Mouse (Mus musculus): ENCODE measurements around the gene Kif13a. TPM values are rescaled to one million over a fixed set of nuclear protein-coding genes. Genes with fewer than 3 reads are reported as not detected.

Gene Kif13a
- total and polyA plus RNA-seq, 3 experiments: 1.2 to 1.7 TPM; not detected in 1

GRCm38 (mm10) chr13:46786064-46786561, 143.6 kb downstream of the Kif13a start (continued):
- TF ChIP-seq NELFE (IDR thresholded peaks at IDR 0.05; ENCODE audit: low read depth, low read length) (peak; percentile 58), GABPA (IDR thresholded peaks at IDR 0.05; ENCODE audit: low read depth, low read length) (no peak), HCFC1 (IDR thresholded peaks at IDR 0.05; ENCODE audit: low read depth, low read length) (no peak), POLR2AphosphoS5 (IDR thresholded peaks at IDR 0.05; ENCODE audit: borderline replicate concordance, low read depth, low read length) (no peak), MYB (IDR thresholded peaks at IDR 0.05; ENCODE audit: low read depth, low read length) (no peak), USF1 (IDR thresholded peaks at IDR 0.05; ENCODE audit: low read depth, low read length) (no peak), GATA1 (IDR thresholded peaks at IDR 0.05; ENCODE audit: low read depth, low read length) (no peak), BHLHE40 (IDR thresholded peaks at IDR 0.05; ENCODE audit: borderline replicate concordance, low read depth, low read length) (no peak), POLR2A (IDR thresholded peaks at IDR 0.05; ENCODE audit: control insufficient read depth in 1 of 2, insufficient read depth in 1 of 2, low read depth in 1 of 2, low read length in 2 of 2, poor library complexity in 1 of 2) (peak in 1 of 2 experiments; percentile 59; a peak in 2 of 4 replicates), ELF1 (IDR thresholded peaks at IDR 0.05; ENCODE audit: low read depth, low read length) (peak; percentile 64), SIN3A (IDR thresholded peaks at IDR 0.05; ENCODE audit: low read length) (no peak), CHD2 (IDR thresholded peaks at IDR 0.05; ENCODE audit: low read length) (no peak), MYC (IDR thresholded peaks at IDR 0.05; ENCODE audit: low read depth, low read length) (no peak), POLR2AphosphoS2 (IDR thresholded peaks at IDR 0.05; ENCODE audit: low read length) (no peak; the same call in 1 of the 2 replicates), MAZ (IDR thresholded peaks at IDR 0.05; ENCODE audit: low read depth, low read length) (no peak)

- Histone ChIP-seq H3K4me1 (ENCODE audit: control insufficient read depth in 1 of 2, insufficient read depth in 2 of 2, low read length in 2 of 2) (peaks cover 0 to 11% of the 10 kb centered on the region in 2 experiments; a peak in 2 of 4 replicates), H3K9ac (ENCODE audit: control insufficient read depth, low read depth, low read length, poor library complexity, severe bottlenecking) (no peak overlapping the region), H3K27ac (ENCODE audit: control insufficient read depth, low read depth, low read length) (no peak overlapping the region), H3K36me3 (ENCODE audit: control insufficient read depth in 1 of 2, insufficient read depth in 2 of 2, low read length in 2 of 2) (peaks cover 0 to 3% of the 10 kb centered on the region in 2 experiments; a peak in 2 of 4 replicates), H3K4me3 (ENCODE audit: control insufficient read depth in 1 of 2, insufficient read depth in 1 of 2, low read depth in 2 of 2, low read length in 2 of 2) (no peak overlapping the region), H3K9me3 (replicated peaks; ENCODE audit: insufficient read depth, low read length) (no peaks in the 10 kb centered on the region), H3K27me3 (ENCODE audit: control insufficient read depth in 1 of 2, insufficient read depth in 2 of 2, low read length in 2 of 2) (no peaks in the 10 kb centered on the region), H3K79me2 (ENCODE audit: control insufficient read depth, insufficient read depth, low read length, poor library complexity) (no peaks in the 10 kb centered on the region)
- no peak for DNase-seq (ENCODE audit: low read depth, low spot score)
- TF ChIP-seq MXI1 (IDR thresholded peaks at IDR 0.05; ENCODE audit: low read depth, low read length) (no peak), MEF2A (IDR thresholded peaks at IDR 0.05; ENCODE audit: extremely low read depth, insufficient replicate concordance, low read depth, low read length, poor library complexity, severe bottlenecking) (no peak), POLR2A (IDR thresholded peaks at IDR 0.05; ENCODE audit: control insufficient read depth in 1 of 2, insufficient read depth in 1 of 2, low read depth in 1 of 2, low read length in 2 of 2, poor library complexity in 1 of 2) (no peak), ZMIZ1 (IDR thresholded peaks at IDR 0.05; ENCODE audit: low read depth, low read length) (no peak)
Measured at GRCm38 (mm10) chr13:46780379-46780778, 149.3 kb downstream of the Kif13a start.

- Histone ChIP-seq H3K27me3 (ENCODE audit: control insufficient read depth in 1 of 2, insufficient read depth in 2 of 2, low read length in 2 of 2) (no peaks in the 10 kb centered on the region), H3K9me3 (replicated peaks; ENCODE audit: insufficient read depth, low read length) (no peaks in the 10 kb centered on the region), H3K9ac (ENCODE audit: control insufficient read depth, low read depth, low read length, poor library complexity, severe bottlenecking) (no peak overlapping the region), H3K4me3 (ENCODE audit: control insufficient read depth in 1 of 2, insufficient read depth in 1 of 2, low read depth in 2 of 2, low read length in 2 of 2) (no peak overlapping the region), H3K36me3 (ENCODE audit: control insufficient read depth in 1 of 2, insufficient read depth in 2 of 2, low read length in 2 of 2) (peaks cover 0 to 3% of the 10 kb centered on the region in 2 experiments; a peak in 2 of 4 replicates), H3K79me2 (ENCODE audit: control insufficient read depth, insufficient read depth, low read length, poor library complexity) (no peaks in the 10 kb centered on the region), H3K27ac (ENCODE audit: control insufficient read depth, low read depth, low read length) (no peak overlapping the region), H3K4me1 (ENCODE audit: control insufficient read depth in 1 of 2, insufficient read depth in 2 of 2, low read length in 2 of 2) (peaks cover 0 to 16% of the 10 kb centered on the region in 2 experiments; a peak in 2 of 4 replicates)
- DNase-seq (ENCODE audit: low read depth, low spot score): no peak
- TF ChIP-seq TBP (IDR thresholded peaks at IDR 0.05; ENCODE audit: low read depth, low read length): no peak
- TF ChIP-seq USF1 (IDR thresholded peaks at IDR 0.05; ENCODE audit: low read depth, low read length): no peak
- TF ChIP-seq MXI1 (IDR thresholded peaks at IDR 0.05; ENCODE audit: low read depth, low read length): no peak
- TF ChIP-seq EP300 (IDR thresholded peaks at IDR 0.05; ENCODE audit: low read depth in 1 of 2, low read length in 2 of 2): no peak
- no peak for TF ChIP-seq KAT2A (conservative IDR thresholded peaks at IDR 0.05; ENCODE audit: low read depth, low read length)
- TF ChIP-seq USF2 (IDR thresholded peaks at IDR 0.05; ENCODE audit: borderline replicate concordance in 1 of 2, insufficient read depth in 1 of 2, low read depth in 1 of 2, low read length in 2 of 2): no peak
- no peak for TF ChIP-seq MAZ (IDR thresholded peaks at IDR 0.05; ENCODE audit: low read depth, low read length)
- TF ChIP-seq CTCF (IDR thresholded peaks at IDR 0.05 in 2 of 3, conservative IDR thresholded peaks at IDR 0.05 in 1 of 3; ENCODE audit: control insufficient read depth in 1 of 3, insufficient read depth in 1 of 3, low read depth in 2 of 3, low read length in 3 of 3, poor library complexity in 1 of 3, severe bottlenecking in 1 of 3): no peak
- no peak for TF ChIP-seq E2F4 (IDR thresholded peaks at IDR 0.05; ENCODE audit: borderline replicate concordance, low read depth, low read length)
- TF ChIP-seq ZNF384 (IDR thresholded peaks at IDR 0.05; ENCODE audit: low read depth, low read length): no peak
- no peak for TF ChIP-seq TAL1 (IDR thresholded peaks at IDR 0.05; ENCODE audit: low read length)
- TF ChIP-seq CHD1 (IDR thresholded peaks at IDR 0.05; ENCODE audit: low read depth, low read length): no peak
- no peak for TF ChIP-seq SMC3 (IDR thresholded peaks at IDR 0.05; ENCODE audit: low read depth, low read length)
- TF ChIP-seq MEF2A (IDR thresholded peaks at IDR 0.05; ENCODE audit: extremely low read depth, insufficient replicate concordance, low read depth, low read length, poor library complexity, severe bottlenecking): no peak
- TF ChIP-seq UBTF (IDR thresholded peaks at IDR 0.05; ENCODE audit: borderline replicate concordance, insufficient read depth, low read depth, low read length): no peak
Measured at GRCm38 (mm10) chr13:46779831-46780230, 149.8 kb downstream of the Kif13a start.

All from MEL (cell line).